Mouse (Mus musculus): ENCODE measurements around the gene Opcml.

DNA sequence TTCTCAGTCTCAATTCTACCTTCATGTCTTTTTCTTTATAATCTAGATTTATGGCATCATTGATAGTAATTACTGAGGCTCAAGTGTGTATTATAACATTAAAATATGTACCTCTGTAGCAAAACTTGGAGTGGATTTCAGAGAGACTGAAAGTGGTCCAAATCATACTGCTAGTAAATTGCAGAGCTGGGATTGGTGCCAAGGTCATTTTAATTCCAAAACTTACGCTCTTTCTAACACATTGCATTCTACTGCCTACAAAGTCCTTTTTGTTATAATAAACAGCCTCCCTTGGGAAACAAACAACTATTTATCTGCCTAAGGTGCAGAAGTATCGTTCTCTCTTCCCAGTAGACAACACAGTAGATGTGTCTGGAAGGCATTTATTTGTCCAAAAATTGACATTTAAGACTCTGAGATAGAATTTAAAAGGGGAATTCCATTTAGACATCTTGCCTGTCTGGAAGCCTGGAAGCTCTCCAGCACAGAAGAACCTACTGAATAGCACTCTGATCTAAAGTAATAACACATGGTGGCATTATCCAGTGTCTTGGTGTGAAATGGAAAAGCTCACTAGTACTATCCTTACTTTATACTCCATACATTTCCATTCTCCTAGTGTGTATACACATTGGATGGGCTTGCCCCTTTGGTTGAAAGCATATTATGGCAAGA, 266.7 kb downstream of the Opcml start:
- TF ChIP-seq CTCF (IDR thresholded peaks at IDR 0.05; ENCODE audit: borderline replicate concordance, insufficient read depth, low read depth, low read length) (no peak), POLR2A (IDR thresholded peaks at IDR 0.05; ENCODE audit: borderline replicate concordance, insufficient read depth, low read length) (no peak)

Data from cerebellum, adult 2 months (tissue).